Mouse (Mus musculus) embryo, embryonic 11.5 days (tissue): ENCODE results near the gene Wdr6.

Experiments
- DNase-seq: peaks from one replicate; pipeline ENCODE4 v3.0.0-alpha.2; 2012; ENCODE audit warnings: low read depth, low spot score

Gene Wdr6

GRCm38 (mm10) chr9:108573774-108574690 lies 4.5 kb downstream of the Wdr6 start:
- no peak for DNase-seq

- DNase-seq, result no peak
These were observed 6.2 kb downstream of the Wdr6 start for GRCm38 (mm10) chr9:108572321-108572720.

- DNase-seq, result no peak
These were observed 7.1 kb downstream of the Wdr6 start for GRCm38 (mm10) chr9:108571401-108571973.

- DNase-seq, result peak; percentile 71
These were observed 8.2 kb downstream of the Wdr6 start for GRCm38 (mm10) chr9:108570207-108570896.

- peak; percentile 88 for DNase-seq
These were observed 8.9 kb downstream of the Wdr6 start, which contains the start of gene Dalrd3 for GRCm38 (mm10) chr9:108569381-108570206. Gene Dalrd3, plus strand, starts transcription at chr9:108569886.

- DNase-seq, result no peak
These were observed 10.0 kb downstream of the Wdr6 start for GRCm38 (mm10) chr9:108568511-108568921.

GRCm38 (mm10) chr9:108567931-108568419 lies 10.6 kb downstream of the Wdr6 start:
- no peak for DNase-seq

- DNase-seq, result peak; percentile 87
These were observed 11.4 kb downstream of the Wdr6 start, which contains the start of gene Ndufaf3 for GRCm38 (mm10) chr9:108566815-108567776. Gene Ndufaf3, minus strand, starts transcription at chr9:108567434.

- no peak for DNase-seq
These were observed 12.4 kb downstream of the Wdr6 start for GRCm38 (mm10) chr9:108565881-108566814.

GRCm38 (mm10) chr9:108564131-108564530 lies 14.4 kb downstream of the Wdr6 start:
- no peak for DNase-seq

- DNase-seq, result no peak
These were observed 14.9 kb downstream of the Wdr6 start for GRCm38 (mm10) chr9:108563671-108564070.

GRCm38 (mm10) chr9:108560227-108560841 lies 18.2 kb downstream of the Wdr6 start, which contains the start of gene Impdh2:
Gene Impdh2, plus strand, starts transcription at chr9:108560286.
- peak; percentile 99 for DNase-seq

- no peak for DNase-seq
These were observed 19.4 kb downstream of the Wdr6 start for GRCm38 (mm10) chr9:108559169-108559568.

- no peak for DNase-seq
These were observed 31.7 kb downstream of the Wdr6 start for GRCm38 (mm10) chr9:108546875-108547274.

- no peak for DNase-seq
These were observed 32.6 kb downstream of the Wdr6 start for GRCm38 (mm10) chr9:108545986-108546385.

- no peak for DNase-seq
These were observed 37.7 kb downstream of the Wdr6 start for GRCm38 (mm10) chr9:108540846-108541245.

GRCm38 (mm10) chr9:108531496-108531895 lies 47.0 kb downstream of the Wdr6 start:
- no peak for DNase-seq

GRCm38 (mm10) chr9:108530954-108531353 lies 47.6 kb downstream of the Wdr6 start:
- DNase-seq, result no peak
